Mouse (Mus musculus): ENCODE measurements at regions not wholly inside any gene's neighbourhood (a gene's known extent, or its start where the extent isn't known, plus 50 kb on each side); places are given as distances from the start of the nearest gene placed in this dataset.

DNA sequence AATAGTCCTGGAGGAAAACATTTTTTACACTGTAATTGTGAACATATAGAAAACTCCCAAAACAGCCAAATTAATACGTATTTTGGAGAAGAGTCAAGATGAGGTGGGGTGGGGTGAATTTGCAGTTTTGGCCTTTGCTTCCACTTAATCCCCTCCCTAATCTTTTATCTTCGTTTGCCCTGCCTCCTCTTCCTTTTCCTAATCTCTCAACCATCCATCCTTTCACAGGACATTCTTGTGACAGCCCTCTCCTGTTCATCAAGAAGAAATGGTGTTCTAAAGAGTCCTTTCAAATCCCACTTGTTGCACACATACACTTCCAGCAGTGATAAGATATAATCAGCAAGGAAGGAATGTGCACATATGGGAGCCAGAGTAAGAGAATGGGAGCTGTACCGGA is 186.0 kb upstream of the Paip1 start:
- Histone ChIP-seq H3K4me3 (no peak overlapping the region), H3K27me3 (replicated peaks; ENCODE audit: low read depth, poor library complexity, severe bottlenecking) (no peaks in the 10 kb centered on the region), H3K4me1 (no peaks in the 10 kb centered on the region), H3K36me3 (replicated peaks) (no peaks in the 10 kb centered on the region), H3K27ac (replicated peaks) (no peak overlapping the region), H3K9me3 (no peaks in the 10 kb centered on the region)
- DNase-seq (ENCODE audit: low spot score): no peak
- WGBS: 61% methylated on average over 3 of the region's 3 CpGs

- Histone ChIP-seq H3K4me3 (no peak overlapping the region), H3K4me1 (no peaks in the 10 kb centered on the region), H3K9me3 (no peaks in the 10 kb centered on the region), H3K27me3 (replicated peaks; ENCODE audit: low read depth, poor library complexity, severe bottlenecking) (no peaks in the 10 kb centered on the region), H3K27ac (replicated peaks) (no peak overlapping the region), H3K36me3 (replicated peaks) (no peaks in the 10 kb centered on the region)
- no peak for DNase-seq (ENCODE audit: low spot score)
- 84% methylated on average over 2 of the region's 2 CpGs for WGBS
Measured at GRCm38 (mm10) chr13:119247101-119247500, 181.3 kb upstream of the Paip1 start.

GRCm38 (mm10) chr13:119252006-119252405 is 176.4 kb upstream of the Paip1 start:
- H3K27ac ChIP-seq (replicated peaks): no peak overlapping the region
- no peaks in the 10 kb centered on the region for H3K27me3 ChIP-seq (replicated peaks; ENCODE audit: low read depth, poor library complexity, severe bottlenecking)
- H3K36me3 ChIP-seq (replicated peaks): no peaks in the 10 kb centered on the region
- H3K4me1 ChIP-seq: no peaks in the 10 kb centered on the region
- WGBS: 91% methylated on average over 2 of the region's 2 CpGs
- H3K9me3 ChIP-seq: no peaks in the 10 kb centered on the region
- no peak overlapping the region for H3K4me3 ChIP-seq
- DNase-seq (ENCODE audit: low spot score): no peak

GRCm38 (mm10) chr13:119256350-119256749 is 172.1 kb upstream of the Paip1 start:
- DNase-seq (ENCODE audit: low spot score): no peak
- Histone ChIP-seq H3K4me3 (no peak overlapping the region), H3K27ac (replicated peaks) (no peak overlapping the region), H3K36me3 (replicated peaks) (no peaks in the 10 kb centered on the region), H3K4me1 (no peaks in the 10 kb centered on the region), H3K9me3 (no peaks in the 10 kb centered on the region), H3K27me3 (replicated peaks; ENCODE audit: low read depth, poor library complexity, severe bottlenecking) (no peaks in the 10 kb centered on the region)
- 73% methylated on average over 6 of the region's 6 CpGs for WGBS

GRCm38 (mm10) chr13:119258515-119258914 is 169.9 kb upstream of the Paip1 start:
- 67% methylated on average over 9 of the region's 9 CpGs for WGBS

DNA sequence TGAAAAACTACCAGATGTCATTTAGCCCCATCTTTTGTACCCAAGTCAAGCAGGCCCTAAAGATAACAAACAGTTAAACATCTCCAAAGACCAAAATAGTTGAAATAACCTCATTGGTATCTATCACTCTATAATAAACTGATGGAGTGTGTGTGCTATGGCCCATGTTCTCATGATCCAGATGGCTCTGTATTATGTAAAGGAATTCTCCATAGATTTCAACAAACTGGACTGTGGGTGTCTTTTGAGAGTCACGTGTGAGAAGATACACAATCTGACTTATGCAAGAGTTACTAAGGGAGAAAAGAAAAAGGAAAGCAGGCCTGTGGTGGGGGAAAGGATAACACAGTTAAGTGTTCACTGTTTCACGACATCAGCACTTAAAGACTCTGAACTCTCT is 164.8 kb upstream of the Paip1 start:
- WGBS: 67% methylated on average over 2 of the region's 2 CpGs
- Histone ChIP-seq H3K27me3 (replicated peaks; ENCODE audit: low read depth, poor library complexity, severe bottlenecking) (no peaks in the 10 kb centered on the region), H3K27ac (replicated peaks) (no peak overlapping the region), H3K4me1 (no peaks in the 10 kb centered on the region), H3K36me3 (replicated peaks) (no peaks in the 10 kb centered on the region), H3K4me3 (no peak overlapping the region), H3K9me3 (no peaks in the 10 kb centered on the region)
- no peak for DNase-seq (ENCODE audit: low spot score)

More at GRCm38 (mm10) chr13:119258515-119258914, 169.9 kb upstream of the Paip1 start:
- Histone ChIP-seq H3K4me1 (no peaks in the 10 kb centered on the region), H3K9me3 (no peaks in the 10 kb centered on the region), H3K4me3 (no peak overlapping the region), H3K27ac (replicated peaks) (no peak overlapping the region), H3K27me3 (replicated peaks; ENCODE audit: low read depth, poor library complexity, severe bottlenecking) (no peaks in the 10 kb centered on the region), H3K36me3 (replicated peaks) (no peaks in the 10 kb centered on the region)
- DNase-seq (ENCODE audit: low spot score): no peak

GRCm38 (mm10) chr13:119267608-119268300 is 160.6 kb upstream of the Paip1 start:
- 89% methylated on average over 4 of the region's 4 CpGs for WGBS
- no peaks in the 10 kb centered on the region for H3K4me1 ChIP-seq
- H3K27ac ChIP-seq (replicated peaks): no peak overlapping the region
- H3K9me3 ChIP-seq: no peaks in the 10 kb centered on the region
- DNase-seq (ENCODE audit: low spot score): no peak
- H3K36me3 ChIP-seq (replicated peaks): no peaks in the 10 kb centered on the region
- no peaks in the 10 kb centered on the region for H3K27me3 ChIP-seq (replicated peaks; ENCODE audit: low read depth, poor library complexity, severe bottlenecking)
- no peak overlapping the region for H3K4me3 ChIP-seq

DNA sequence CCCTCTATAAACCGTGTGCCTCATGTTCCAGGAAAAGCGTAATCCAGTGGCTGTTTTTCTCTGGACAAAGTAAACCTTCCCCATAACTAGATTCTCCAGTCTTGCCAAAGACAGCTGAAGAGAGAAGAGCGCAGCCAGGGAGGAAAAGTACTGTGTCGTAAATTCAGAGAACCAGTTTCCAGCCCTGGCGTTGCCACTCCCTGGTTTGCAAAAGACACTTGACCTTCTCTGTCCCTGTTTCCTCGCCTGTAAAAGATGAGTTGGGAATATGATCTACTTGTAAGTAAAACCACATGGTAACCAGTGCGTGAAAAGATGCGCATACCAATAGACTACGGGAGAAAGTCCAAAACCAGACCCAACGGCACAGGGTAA is 160.1 kb upstream of the Paip1 start:
- no peak for DNase-seq (ENCODE audit: low spot score)
- 79% methylated on average over 10 of the region's 10 CpGs for WGBS

GRCm38 (mm10) chr13:119275500-119275899 is 152.9 kb upstream of the Paip1 start:
- no peak for DNase-seq (ENCODE audit: low spot score)
- Histone ChIP-seq H3K27me3 (replicated peaks; ENCODE audit: low read depth, poor library complexity, severe bottlenecking) (no peaks in the 10 kb centered on the region), H3K27ac (replicated peaks) (no peak overlapping the region), H3K4me3 (no peak overlapping the region), H3K4me1 (no peaks in the 10 kb centered on the region), H3K36me3 (replicated peaks) (no peaks in the 10 kb centered on the region), H3K9me3 (no peaks in the 10 kb centered on the region)
- 95% methylated on average over 4 of the region's 4 CpGs for WGBS

More for the DNA sequence above, 160.1 kb upstream of the Paip1 start:
- H3K4me1 ChIP-seq: no peaks in the 10 kb centered on the region
- H3K4me3 ChIP-seq: no peak overlapping the region
- H3K27me3 ChIP-seq (replicated peaks; ENCODE audit: low read depth, poor library complexity, severe bottlenecking): no peaks in the 10 kb centered on the region
- no peaks in the 10 kb centered on the region for H3K9me3 ChIP-seq
- H3K27ac ChIP-seq (replicated peaks): no peak overlapping the region
- no peaks in the 10 kb centered on the region for H3K36me3 ChIP-seq (replicated peaks)

- Histone ChIP-seq H3K4me1 (no peaks in the 10 kb centered on the region), H3K4me3 (no peak overlapping the region), H3K27ac (replicated peaks) (no peak overlapping the region), H3K27me3 (replicated peaks; ENCODE audit: low read depth, poor library complexity, severe bottlenecking) (no peaks in the 10 kb centered on the region), H3K36me3 (replicated peaks) (no peaks in the 10 kb centered on the region), H3K9me3 (no peaks in the 10 kb centered on the region)
- 75% methylated on average over 13 of the region's 13 CpGs for WGBS
- DNase-seq (ENCODE audit: low spot score): no peak
Measured at GRCm38 (mm10) chr13:119277308-119277948, 151.0 kb upstream of the Paip1 start.

- Histone ChIP-seq H3K9me3 (no peaks in the 10 kb centered on the region), H3K27me3 (replicated peaks; ENCODE audit: low read depth, poor library complexity, severe bottlenecking) (no peaks in the 10 kb centered on the region), H3K27ac (replicated peaks) (no peak overlapping the region), H3K4me1 (no peaks in the 10 kb centered on the region), H3K4me3 (no peak overlapping the region), H3K36me3 (replicated peaks) (no peaks in the 10 kb centered on the region)
- 92% methylated on average over 8 of the region's 8 CpGs for WGBS
- DNase-seq (ENCODE audit: low spot score): no peak
Measured at GRCm38 (mm10) chr13:119279449-119279848, 149.0 kb upstream of the Paip1 start.

- DNase-seq (ENCODE audit: low spot score): no peak
- no peaks in the 10 kb centered on the region for H3K36me3 ChIP-seq (replicated peaks)
- no peaks in the 10 kb centered on the region for H3K4me1 ChIP-seq
- WGBS: 78% methylated on average over 5 of the region's 5 CpGs
- no peak overlapping the region for H3K27ac ChIP-seq (replicated peaks)
- no peaks in the 10 kb centered on the region for H3K9me3 ChIP-seq
- no peaks in the 10 kb centered on the region for H3K27me3 ChIP-seq (replicated peaks; ENCODE audit: low read depth, poor library complexity, severe bottlenecking)
- no peak overlapping the region for H3K4me3 ChIP-seq
Measured at GRCm38 (mm10) chr13:119280622-119281021, 147.8 kb upstream of the Paip1 start.

GRCm38 (mm10) chr13:119283448-119283847 is 145.0 kb upstream of the Paip1 start:
- Histone ChIP-seq H3K27ac (replicated peaks) (no peak overlapping the region), H3K4me1 (no peaks in the 10 kb centered on the region), H3K27me3 (replicated peaks; ENCODE audit: low read depth, poor library complexity, severe bottlenecking) (no peaks in the 10 kb centered on the region), H3K9me3 (no peaks in the 10 kb centered on the region), H3K36me3 (replicated peaks) (no peaks in the 10 kb centered on the region), H3K4me3 (no peak overlapping the region)
- 58% methylated on average over 6 of the region's 6 CpGs for WGBS
- DNase-seq (ENCODE audit: low spot score): peak; percentile 70

All from embryonic facial prominence, embryonic 10.5 days (tissue).